Mouse (Mus musculus): ENCODE measurements around the gene Shank3. TPM values are rescaled to one million over a fixed set of nuclear protein-coding genes. Genes with fewer than 3 reads are reported as not detected.

Gene Shank3
- polyA plus RNA-seq, 1 experiment from 2014 or later: 1.8 TPM

- no peak overlapping the region for H3K4me3 ChIP-seq (ENCODE audit: low read depth, low read length)
- H3K9me3 ChIP-seq (ENCODE audit: low read length): no peaks in the 10 kb centered on the region
- H3K36me3 ChIP-seq (ENCODE audit: insufficient read depth, low read length): peaks cover 4% of the 10 kb centered on the region; the same call in 1 of the 2 replicates
- WGBS: 91% methylated on average over 9 of the region's 9 CpGs
- no peak overlapping the region for H3K9ac ChIP-seq (replicated peaks; ENCODE audit: low read depth)
- DNase-seq (ENCODE audit: low spot score) (no peak), ATAC-seq (no peak)
- H3K27me3 ChIP-seq (replicated peaks; ENCODE audit: insufficient read depth, low read length): no peaks in the 10 kb centered on the region
- H3K27ac ChIP-seq (ENCODE audit: low read length): no peak overlapping the region
- no peaks in the 10 kb centered on the region for H3K4me1 ChIP-seq (ENCODE audit: insufficient read depth, low read depth, low read length)
- H3K4me2 ChIP-seq (replicated peaks; ENCODE audit: low read depth, low read length): no peak overlapping the region
- TF ChIP-seq EP300 (IDR thresholded peaks at IDR 0.05) (no peak), CTCF (IDR thresholded peaks at IDR 0.05) (no peak)
These were observed 5.4 kb downstream of the Shank3 start for GRCm38 (mm10) chr15:89504838-89505237.

DNA sequence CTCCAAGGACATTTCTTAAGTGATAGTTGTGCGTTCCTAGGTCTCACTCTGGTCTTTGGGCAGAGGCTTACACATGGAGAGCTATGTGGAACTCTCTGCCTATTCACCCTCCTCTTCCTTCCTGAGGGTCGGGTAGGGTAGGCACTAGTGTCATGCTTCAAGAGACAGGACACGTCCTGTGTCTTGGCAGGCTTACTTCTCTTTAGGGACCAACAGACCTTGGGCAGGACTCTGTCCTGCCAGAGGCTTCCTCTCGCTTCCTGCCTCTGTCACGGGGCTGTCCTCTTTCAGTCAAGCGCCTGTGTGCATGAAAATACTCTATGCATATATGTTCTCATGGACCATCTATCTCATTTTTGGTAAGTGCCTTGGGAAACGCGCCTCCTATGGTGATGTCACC, 8.3 kb downstream of the Shank3 start:
- Histone ChIP-seq H3K9me3 (ENCODE audit: low read length) (no peaks in the 10 kb centered on the region), H3K36me3 (ENCODE audit: insufficient read depth, low read length) (peaks cover 4% of the 10 kb centered on the region; the same call in 1 of the 2 replicates), H3K9ac (replicated peaks; ENCODE audit: low read depth) (no peak overlapping the region), H3K27me3 (replicated peaks; ENCODE audit: insufficient read depth, low read length) (no peaks in the 10 kb centered on the region), H3K4me3 (ENCODE audit: low read depth, low read length) (no peak overlapping the region), H3K4me2 (replicated peaks; ENCODE audit: low read depth, low read length) (no peak overlapping the region), H3K4me1 (ENCODE audit: insufficient read depth, low read depth, low read length) (no peaks in the 10 kb centered on the region), H3K27ac (ENCODE audit: low read length) (no peak overlapping the region)
- TF ChIP-seq EP300 (IDR thresholded peaks at IDR 0.05) (no peak), CTCF (IDR thresholded peaks at IDR 0.05) (no peak)
- DNase-seq (ENCODE audit: low spot score): no peak
- no peak for ATAC-seq
- 69% methylated on average over 8 of the region's 8 CpGs for WGBS

DNA sequence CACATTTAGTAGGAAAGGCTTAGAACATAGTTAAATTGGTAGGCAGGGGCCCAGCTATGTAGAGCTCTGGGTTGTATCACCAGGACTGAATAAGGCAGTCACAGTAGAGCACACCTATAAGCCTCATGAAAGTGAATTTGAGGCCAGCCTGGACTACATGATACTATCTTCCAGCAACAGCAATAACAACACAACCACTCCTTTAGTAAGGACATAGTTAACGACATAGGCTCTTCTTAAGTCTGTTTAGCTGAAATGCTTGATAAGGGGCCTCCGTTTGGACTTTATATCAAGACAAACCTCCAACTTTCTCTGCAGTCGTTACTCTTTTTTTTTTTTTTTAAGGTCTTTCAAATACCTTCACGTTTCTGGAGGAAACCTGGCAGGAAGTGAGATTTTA, 13.3 kb downstream of the Shank3 start:
- H3K4me3 ChIP-seq (ENCODE audit: low read depth, low read length): no peak overlapping the region
- no peaks in the 10 kb centered on the region for H3K36me3 ChIP-seq (ENCODE audit: insufficient read depth, low read length)
- WGBS: 50% methylated on average over 4 of the region's 4 CpGs
- H3K9ac ChIP-seq (replicated peaks; ENCODE audit: low read depth): no peak overlapping the region
- no peak overlapping the region for H3K27ac ChIP-seq (ENCODE audit: low read length)
- TF ChIP-seq CTCF (IDR thresholded peaks at IDR 0.05): no peak
- no peaks in the 10 kb centered on the region for H3K27me3 ChIP-seq (replicated peaks; ENCODE audit: insufficient read depth, low read length)
- no peaks in the 10 kb centered on the region for H3K9me3 ChIP-seq (ENCODE audit: low read length)
- H3K4me1 ChIP-seq (ENCODE audit: insufficient read depth, low read depth, low read length): no peaks in the 10 kb centered on the region
- ATAC-seq: no peak
- no peak for DNase-seq (ENCODE audit: low spot score)
- H3K4me2 ChIP-seq (replicated peaks; ENCODE audit: low read depth, low read length): no peak overlapping the region

DNA sequence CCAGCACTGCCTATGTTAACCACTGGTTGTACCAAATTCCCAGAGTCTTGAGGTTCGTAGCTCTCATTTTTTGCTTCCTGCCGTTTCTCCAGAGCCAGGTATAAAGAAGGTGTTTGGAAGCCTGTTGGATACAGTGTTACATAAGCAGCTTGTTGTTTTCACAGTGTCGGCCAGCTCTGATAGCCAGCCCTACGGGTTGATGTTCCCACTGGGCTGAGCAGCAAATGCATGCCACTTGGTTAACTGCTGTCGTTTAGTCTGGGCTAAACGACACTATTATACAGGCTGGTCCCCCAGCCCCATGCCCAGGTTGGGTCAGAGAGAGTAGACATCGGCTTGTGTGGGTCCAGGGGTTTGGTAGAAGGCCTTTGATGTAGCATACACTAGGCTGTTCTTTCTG, 22.5 kb downstream of the Shank3 start:
- WGBS: 65% methylated on average over 7 of the region's 7 CpGs
- no peaks in the 10 kb centered on the region for H3K27me3 ChIP-seq (replicated peaks; ENCODE audit: insufficient read depth, low read length)

DNA sequence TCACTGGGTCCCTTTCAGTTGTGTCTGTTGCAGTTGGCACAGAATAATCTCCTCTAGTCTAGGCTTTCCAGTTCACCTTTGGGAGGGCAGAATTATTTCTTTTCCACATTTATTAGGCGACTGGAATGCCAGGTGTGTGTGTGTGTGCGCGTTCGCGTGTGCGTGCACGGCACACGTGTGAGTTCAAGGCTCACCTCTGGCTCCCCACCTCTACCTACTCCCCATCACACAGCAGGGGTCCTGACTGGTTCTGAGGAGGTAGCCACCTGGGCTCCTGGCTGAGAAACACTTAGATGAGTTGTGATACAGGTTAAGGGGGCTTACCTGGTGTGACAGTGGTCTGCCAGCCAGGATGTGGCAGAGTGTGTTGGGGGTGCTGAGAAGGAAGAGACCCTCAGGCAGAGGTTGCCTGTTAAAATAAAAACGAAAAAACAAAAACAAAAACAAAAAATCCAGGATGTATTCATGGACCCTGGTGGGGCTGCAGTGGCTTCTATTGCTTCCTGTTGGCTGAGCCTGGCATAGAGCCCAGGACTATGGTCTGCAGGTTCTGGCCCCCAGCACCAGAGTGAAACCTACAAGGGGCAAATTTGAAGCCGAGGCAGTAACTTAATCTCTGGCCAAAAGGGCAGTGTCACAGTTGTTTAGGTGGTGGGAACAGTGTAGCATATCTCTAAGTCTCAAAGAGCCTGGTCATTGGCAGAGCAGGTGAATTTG, 23.3 kb downstream of the Shank3 start:
- Histone ChIP-seq H3K4me1 (ENCODE audit: insufficient read depth, low read depth, low read length) (no peaks in the 10 kb centered on the region), H3K36me3 (ENCODE audit: insufficient read depth, low read length) (no peaks in the 10 kb centered on the region), H3K4me2 (replicated peaks; ENCODE audit: low read depth, low read length) (no peak overlapping the region; the same call in 1 of the 2 replicates), H3K27me3 (replicated peaks; ENCODE audit: insufficient read depth, low read length) (no peaks in the 10 kb centered on the region), H3K4me3 (ENCODE audit: low read depth, low read length) (no peak overlapping the region), H3K9me3 (ENCODE audit: low read length) (no peaks in the 10 kb centered on the region), H3K27ac (ENCODE audit: low read length) (no peak overlapping the region), H3K9ac (replicated peaks; ENCODE audit: low read depth) (no peak overlapping the region)
- DNase-seq (ENCODE audit: low spot score) (no peak), ATAC-seq (0 out of 2 replicates have a peak, but pooled peaks have one; percentile 4)
- TF ChIP-seq CTCF (IDR thresholded peaks at IDR 0.05): no peak
- no peak for TF ChIP-seq EP300 (IDR thresholded peaks at IDR 0.05)
- WGBS: 85% methylated on average over 10 of the region's 10 CpGs

More for the DNA sequence above, 22.5 kb downstream of the Shank3 start:
- Histone ChIP-seq H3K4me1 (ENCODE audit: insufficient read depth, low read depth, low read length) (no peaks in the 10 kb centered on the region), H3K9ac (replicated peaks; ENCODE audit: low read depth) (no peak overlapping the region), H3K36me3 (ENCODE audit: insufficient read depth, low read length) (no peaks in the 10 kb centered on the region), H3K27ac (ENCODE audit: low read length) (no peak overlapping the region), H3K9me3 (ENCODE audit: low read length) (no peaks in the 10 kb centered on the region), H3K4me2 (replicated peaks; ENCODE audit: low read depth, low read length) (no peak overlapping the region), H3K4me3 (ENCODE audit: low read depth, low read length) (no peak overlapping the region)
- no peak for ATAC-seq
- TF ChIP-seq CTCF (IDR thresholded peaks at IDR 0.05) (no peak), EP300 (IDR thresholded peaks at IDR 0.05) (no peak)
- no peak for DNase-seq (ENCODE audit: low spot score)

DNA sequence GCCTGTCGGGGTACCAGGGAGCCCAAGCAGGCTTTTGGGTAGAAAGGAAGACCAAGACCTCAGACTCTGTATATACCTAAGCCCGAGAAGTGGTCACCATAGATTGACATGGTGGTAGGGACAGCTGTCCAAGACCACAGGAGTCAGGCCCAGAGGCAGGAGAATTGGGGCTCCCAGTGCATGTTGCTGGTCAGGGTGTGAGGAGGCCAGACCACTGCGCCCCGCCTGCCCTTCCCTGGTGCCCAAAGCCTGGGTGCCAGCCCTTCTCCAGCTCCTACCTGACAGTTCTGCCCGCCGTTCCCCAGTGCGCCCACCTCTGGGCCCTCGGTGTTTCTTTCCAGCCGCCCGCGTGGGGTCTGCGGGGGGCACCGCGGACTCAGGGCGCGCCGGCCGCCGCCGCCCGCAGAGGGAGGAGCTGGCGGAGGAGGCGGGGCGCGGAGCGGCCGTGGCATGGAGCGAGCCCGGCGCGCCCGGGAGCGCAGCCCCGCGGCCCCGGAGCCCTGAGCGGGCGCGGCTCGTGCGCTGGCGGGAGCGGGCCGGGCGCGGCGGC, 23.9 kb downstream of the Shank3 start:
- Histone ChIP-seq H3K4me3 (ENCODE audit: low read depth, low read length) (peak overlapping the region; percentile 33), H3K4me2 (replicated peaks; ENCODE audit: low read depth, low read length) (peak overlapping the region; percentile 70), H3K27me3 (replicated peaks; ENCODE audit: insufficient read depth, low read length) (no peaks in the 10 kb centered on the region), H3K27ac (ENCODE audit: low read length) (no peak overlapping the region), H3K4me1 (ENCODE audit: insufficient read depth, low read depth, low read length) (no peaks in the 10 kb centered on the region), H3K9ac (replicated peaks; ENCODE audit: low read depth) (no peak overlapping the region), H3K9me3 (ENCODE audit: low read length) (no peaks in the 10 kb centered on the region), H3K36me3 (ENCODE audit: insufficient read depth, low read length) (no peaks in the 10 kb centered on the region)
- 27% methylated on average over 9 of the region's 47 CpGs for WGBS
- DNase-seq (ENCODE audit: low spot score) (peak; percentile 22), ATAC-seq (peak; percentile 41)
- TF ChIP-seq CTCF (IDR thresholded peaks at IDR 0.05) (no peak), EP300 (IDR thresholded peaks at IDR 0.05) (no peak)
